Mouse (Mus musculus) urinary bladder, postnatal 25 days (tissue): ENCODE measurements around the gene Clk2.

Experiments used
- DNase-seq: peaks from one replicate; pipeline ENCODE4 v3.0.0; 2022; ENCODE audit warnings: low spot score

The Clk2 gene

DNA sequence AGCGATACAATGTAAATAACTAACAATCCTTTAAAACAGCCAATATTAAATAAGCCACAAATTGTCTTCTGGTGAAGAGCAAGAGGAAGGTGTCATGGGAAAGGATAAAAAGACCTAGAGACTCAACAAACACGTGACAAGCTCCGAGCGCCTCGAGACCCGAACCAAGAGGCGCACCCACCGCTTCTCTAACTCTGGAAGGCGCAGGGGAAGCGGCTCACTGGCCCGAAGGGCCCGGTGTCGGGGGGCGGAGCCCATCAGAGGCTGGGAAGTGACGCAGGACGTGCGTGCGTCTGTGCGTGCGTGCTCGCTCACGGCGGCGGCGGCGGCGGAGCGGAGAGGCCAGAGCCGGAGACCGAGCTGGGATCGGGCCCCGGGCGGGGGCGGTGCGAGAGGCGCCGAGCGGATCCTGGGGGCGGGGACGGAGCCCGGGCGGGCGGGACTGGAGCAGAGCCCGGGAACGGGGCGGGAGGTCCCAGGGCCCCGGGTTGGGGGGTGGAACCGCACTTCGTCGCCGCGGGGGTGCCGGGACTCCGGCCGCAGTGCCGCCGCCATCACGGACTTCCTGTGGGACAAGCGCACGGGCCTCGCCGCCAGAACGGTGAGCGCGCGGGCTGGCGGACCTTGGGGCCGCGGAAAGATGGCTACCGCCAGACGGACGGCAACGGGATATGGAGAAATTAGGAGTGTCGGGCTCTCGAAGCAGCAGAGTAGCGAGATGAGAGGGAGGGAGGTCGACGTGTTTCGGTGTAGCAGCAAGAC, at the start of gene Clk2:
Clk2 (plus strand) TSS at position 290 of the 762 bp plus-strand sequence.
- DNase-seq: peak; percentile 92

DNA sequence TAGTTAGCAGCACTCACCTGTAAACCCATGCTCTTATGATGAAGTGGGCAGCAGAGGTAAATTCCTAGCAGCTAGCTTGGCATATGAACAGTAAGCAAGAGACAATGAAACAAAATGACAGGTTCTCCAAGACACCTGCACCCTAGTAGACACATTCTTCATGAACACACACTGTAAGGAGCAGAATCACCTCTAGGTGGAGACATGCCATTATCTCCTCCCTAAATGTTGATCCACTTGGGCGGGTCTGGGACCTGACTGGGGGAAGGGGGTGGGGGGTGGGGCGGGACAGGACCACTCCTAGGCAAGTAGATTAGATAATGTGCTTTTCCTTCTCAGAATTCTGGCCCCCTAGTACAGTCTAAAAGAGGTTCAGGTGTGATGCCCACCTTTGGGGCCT, 49.1 kb upstream of the Clk2 start:
- DNase-seq: no peak

DNA sequence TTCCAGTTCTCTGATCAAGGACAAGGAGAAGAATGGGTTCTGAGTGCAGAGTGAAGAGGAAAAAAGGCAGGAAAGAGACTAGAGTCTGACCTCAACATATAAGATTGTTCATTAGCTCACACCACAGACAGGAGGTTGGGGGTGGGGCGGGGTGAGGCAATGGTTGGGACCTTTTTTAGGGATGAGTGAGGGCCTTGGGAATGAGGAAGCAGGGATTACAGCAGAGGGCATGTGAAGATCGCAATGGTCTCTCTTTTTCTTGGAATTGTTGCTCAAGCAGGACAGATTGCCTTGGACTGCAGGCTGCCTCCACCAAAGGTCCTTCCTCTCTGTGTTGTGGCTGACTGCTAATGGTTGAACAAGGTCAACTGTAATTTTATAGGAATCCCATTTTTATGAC, 41.3 kb upstream of the Clk2 start:
- peak; percentile 27 for DNase-seq

DNA sequence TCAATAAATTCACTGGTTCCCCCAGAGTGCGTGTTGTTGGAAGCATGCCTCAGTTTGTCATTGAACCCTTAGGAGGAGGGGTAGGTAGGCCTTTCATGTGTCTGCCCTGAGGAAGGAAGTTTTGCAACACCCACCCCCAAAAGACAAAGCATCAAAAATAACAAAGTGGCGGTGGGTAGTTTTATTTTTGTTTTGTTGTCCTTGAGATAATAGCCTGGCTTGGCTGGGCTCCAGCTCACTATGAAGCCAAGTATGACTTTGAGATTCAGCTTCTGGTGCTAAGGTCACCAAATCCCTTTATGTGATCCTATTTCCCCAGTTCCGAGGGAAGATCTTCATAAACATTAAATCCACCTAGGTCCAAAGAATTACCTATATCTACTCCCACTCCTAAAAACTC, 40.4 kb upstream of the Clk2 start:
- DNase-seq: no peak

DNA sequence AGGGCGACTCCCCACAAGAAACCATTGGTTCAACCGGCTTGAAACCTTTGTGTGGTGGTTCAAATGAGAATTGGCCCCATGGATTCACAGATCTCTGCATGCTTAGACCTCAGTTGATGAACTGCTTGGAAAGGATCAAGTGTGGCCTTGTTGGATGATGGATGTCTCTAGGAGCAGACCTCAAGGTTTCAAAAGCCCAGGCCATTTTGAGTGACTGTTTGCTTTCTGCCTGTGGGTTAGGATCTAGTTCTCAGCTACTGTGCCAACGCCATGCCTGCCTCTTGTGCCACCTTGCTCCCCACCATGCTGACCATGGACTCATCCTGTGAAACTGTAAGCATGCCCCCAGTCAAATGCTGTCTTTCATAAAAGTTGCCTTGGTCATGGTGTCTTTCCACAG, 38.6 kb upstream of the Clk2 start:
- DNase-seq: no peak

DNA sequence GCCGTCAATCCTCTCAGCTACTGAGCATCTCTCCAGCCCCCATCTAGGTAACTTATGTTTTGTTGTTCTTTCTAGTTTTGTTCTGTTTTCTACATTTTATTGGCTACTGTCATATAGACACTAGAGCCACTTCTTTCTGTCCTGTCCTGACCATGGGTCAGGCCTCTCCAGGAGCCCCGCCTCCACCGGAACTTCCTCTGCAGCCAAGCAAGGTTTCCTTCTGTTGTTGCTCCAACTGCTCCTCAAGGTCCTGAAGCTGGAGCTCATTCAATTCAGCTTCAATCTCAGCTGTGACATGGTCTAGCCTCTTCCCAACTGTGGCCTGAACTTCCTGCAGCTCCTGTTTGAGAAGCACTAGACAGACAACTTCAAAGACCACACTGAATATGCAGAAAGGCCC, 34.7 kb upstream of the Clk2 start:
- DNase-seq: no peak

DNA sequence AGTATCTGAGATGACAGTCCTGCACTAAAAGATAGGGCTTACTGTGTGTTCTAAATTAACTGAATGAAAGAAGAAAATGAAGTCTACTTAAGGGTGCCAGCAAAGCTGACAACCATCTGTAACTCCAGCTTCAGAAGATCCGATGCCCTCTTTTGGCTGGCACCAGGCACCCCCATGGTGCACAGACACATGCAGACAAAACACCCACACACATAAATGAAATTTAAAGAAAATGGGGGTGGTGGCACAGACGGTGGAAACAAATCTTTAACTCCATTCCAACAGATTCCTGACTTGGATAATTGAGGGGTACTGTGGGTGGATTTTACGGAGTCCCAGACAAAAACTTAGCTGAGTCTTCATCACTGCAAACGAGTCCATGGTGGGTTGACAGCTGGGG, 32.8 kb upstream of the Clk2 start:
- DNase-seq: no peak

DNA sequence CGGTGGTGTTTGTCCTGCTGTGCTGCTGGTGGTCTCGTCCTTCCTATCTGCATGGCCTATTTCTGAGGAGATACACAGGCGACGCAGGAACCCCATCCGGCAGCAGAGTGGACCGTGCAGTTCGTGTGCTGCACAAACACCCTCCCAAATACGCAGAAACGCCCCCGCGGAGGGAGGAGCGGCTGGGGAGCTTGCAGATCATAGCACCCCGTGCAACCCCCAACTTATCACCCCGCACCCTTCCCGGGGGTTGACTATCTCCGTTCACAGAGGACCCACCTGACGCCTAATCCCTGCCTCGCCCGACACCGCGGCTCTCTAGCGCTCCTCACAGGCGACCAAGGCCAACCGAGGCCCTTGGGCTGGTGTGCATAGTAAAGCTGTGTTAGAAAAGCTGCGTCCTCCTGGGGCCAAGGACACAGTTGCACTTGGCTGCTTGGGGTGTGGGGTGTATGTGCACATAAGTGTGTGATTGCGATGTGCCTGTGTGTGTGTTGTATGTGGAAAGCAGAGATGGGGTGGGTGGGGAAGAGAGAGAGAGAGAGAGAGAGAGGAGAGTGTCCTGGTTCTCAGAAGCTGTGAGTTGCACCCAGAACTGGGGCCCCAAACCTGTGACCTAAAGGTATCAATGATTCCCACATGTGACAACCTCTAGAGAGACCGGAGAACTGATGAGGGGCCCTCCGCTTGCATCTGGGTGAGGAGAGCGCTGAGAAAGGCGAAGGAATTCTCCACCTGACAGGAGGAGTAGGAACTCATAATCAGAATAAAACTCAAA, 32.1 kb upstream of the Clk2 start:
- peak; percentile 13 for DNase-seq

DNA sequence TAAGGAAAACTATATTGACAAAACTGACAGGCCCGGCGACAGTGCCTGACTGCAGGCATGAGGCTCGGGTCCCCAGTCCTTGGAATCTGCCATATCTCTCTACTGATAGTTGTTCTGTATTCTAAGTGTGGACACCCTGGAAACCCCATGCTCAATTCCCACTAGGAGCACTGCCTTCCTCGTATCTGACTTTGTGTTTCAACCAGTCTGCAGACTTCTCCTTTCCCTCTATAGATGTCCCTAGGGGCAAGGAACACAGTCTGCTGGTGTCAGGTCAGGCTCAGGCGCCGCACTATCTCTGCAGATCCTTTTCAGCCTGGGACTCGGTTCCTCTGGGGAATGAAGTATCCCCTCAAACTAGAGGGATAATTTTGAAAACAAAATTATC, 31.5 kb upstream of the Clk2 start:
- DNase-seq: no peak

DNA sequence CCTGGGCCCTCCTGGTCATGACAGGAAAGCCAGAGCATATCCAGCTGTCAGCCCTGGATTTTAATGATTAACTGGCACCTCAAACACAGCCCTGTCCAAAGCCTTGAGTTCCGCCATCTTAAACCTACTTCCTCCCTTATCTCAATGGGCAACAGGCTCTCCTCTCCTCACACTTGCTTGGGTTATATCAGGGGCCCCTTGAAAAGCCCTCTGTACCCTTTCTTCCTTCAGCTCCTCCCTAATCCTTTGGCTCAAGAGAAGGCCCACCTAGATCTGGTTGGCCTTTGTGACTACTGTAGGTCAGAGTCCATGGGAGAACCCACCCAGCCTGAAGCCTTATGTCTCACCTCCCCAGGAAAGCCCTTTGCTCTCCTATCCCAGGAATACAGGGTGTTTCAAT, 30.8 kb upstream of the Clk2 start:
- DNase-seq: no peak

DNA sequence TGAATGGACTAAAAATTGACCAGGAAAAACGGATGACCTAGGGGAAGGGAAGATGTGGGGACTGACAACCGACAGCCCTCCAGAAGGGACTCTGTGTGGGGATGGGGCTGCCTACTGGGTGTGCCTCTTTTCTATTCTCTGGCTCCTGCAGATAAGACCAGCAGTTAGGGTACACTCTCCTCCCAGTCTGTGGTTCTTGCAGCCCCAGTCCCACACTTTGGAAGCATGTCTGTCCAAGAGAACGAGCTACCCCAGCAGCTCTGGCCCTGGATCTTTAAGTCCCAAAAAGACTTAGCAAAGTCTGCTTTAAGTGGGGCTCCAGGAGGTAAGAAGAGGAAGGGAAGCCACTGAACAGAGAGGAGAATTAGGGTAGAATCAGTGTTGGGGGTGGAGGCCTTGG, 28.6 kb upstream of the Clk2 start, which contains the start of gene Pklr:
Pklr (plus strand) TSS at position 185 of the 400 bp plus-strand sequence.
- DNase-seq: no peak

DNA sequence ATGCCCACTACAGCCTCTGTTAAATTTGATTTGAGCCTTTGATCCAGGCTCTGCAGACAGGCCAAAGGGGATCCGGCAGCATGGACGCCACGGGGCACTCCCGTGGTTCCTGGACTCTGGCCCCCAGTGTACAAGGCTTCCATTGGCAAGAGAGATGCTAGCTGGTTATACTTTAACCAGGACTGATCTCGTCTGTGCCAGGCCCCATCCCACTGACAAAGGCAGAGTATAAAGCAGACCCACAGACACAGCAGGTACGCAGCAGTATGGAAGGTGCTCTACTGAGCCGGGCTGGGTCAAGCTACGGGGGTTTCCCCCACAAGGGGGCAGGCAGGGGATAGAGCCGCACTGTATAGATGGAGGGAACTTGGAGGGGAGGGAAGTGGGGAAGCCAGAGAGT, 28.2 kb upstream of the Clk2 start:
- no peak for DNase-seq

DNA sequence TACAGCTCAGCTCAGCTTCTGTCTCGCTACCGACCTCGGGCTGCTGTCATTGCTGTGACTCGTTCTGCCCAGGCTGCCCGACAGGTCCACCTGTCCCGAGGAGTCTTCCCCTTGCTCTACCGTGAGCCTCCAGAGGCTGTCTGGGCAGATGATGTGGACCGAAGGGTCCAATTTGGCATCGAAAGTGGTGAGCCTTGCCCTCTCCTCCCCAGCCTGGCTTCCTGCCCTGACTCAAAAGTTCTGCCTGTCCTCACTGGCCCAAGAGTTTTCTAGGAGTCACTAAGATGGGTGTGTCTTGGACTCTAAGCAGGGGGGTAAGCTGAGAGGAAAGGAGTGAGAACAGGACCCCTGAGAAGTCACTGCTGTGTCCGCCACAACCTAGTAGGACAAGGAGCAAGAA, 19.8 kb upstream of the Clk2 start:
- DNase-seq: no peak

DNA sequence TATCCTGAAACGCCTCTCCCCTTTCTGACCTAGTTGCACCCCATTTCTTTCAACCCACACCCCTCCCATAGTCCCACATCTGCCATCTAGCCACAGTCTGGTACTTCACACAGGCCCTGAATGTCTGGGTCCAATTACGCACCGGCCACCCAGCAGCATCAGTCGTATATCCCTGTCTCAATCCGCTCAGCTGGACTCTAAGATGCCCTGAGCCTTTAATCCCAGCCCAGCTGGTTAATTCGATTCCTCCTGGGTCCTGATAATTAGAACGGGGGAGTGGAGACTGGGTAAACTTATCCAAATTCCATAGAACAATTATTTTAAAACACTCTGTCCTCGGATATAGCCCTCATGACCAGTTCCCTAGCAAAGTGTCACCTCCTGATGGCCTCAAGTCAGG, 19.0 kb upstream of the Clk2 start:
- no peak for DNase-seq

DNA sequence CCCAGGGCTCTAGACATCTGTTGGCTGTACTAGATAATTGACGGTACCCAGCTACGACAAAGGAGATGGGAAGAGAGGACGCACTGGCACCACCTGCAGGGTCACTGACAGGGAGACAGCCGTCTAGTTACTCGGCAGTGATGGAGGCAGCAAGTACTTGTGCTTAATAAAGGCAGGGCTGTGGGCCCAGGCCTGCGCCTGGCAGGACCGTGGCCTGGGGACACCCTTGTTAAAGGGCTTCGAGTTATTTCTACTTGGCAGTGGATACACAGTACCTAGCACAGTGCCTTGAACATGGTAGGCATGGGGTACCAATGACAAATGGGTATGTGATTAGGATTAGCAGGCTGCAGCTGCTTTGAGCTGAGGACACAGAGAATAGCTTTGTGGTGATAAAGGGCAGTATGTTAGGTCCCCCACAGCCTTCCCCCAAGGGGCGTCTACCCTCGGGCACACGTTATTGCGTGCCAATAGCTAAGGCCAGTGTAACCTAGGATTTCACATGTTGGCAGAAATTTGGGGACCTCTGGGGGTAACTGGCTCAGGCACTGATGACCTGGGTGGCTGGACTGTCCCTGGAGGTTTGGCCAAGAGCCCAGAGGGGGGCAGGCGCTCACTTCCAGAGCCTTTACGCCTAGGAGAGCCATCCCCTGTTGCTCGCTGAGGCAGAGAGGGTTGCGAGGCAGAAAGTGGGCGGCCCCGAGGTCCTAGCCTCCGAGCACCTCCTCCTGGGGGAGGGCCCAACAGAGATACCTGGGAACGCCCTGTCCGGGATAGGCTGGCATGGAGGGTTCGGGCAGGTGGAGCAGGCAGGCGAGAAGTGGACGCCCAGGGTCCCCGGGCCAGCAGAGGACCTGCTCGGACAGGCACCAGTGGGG, 17.3 kb upstream of the Clk2 start:
- no peak for DNase-seq

DNA sequence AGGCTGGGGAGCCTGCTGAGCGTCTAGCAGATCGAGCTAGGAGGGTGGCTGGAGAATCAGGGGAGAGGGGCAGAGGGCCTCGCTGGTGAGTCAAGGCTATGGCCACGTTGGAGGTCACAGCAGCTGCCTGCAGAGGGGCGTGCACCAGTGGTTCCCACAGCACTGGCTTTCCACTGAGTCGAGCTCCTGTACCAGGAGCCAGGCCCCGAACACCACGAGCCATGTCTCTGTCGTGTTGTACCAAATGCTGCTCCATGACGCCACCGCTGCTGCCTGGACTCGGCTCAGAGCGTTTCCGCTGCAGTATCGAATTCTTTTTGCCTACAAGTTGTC, 16.6 kb upstream of the Clk2 start:
- DNase-seq: no peak

DNA sequence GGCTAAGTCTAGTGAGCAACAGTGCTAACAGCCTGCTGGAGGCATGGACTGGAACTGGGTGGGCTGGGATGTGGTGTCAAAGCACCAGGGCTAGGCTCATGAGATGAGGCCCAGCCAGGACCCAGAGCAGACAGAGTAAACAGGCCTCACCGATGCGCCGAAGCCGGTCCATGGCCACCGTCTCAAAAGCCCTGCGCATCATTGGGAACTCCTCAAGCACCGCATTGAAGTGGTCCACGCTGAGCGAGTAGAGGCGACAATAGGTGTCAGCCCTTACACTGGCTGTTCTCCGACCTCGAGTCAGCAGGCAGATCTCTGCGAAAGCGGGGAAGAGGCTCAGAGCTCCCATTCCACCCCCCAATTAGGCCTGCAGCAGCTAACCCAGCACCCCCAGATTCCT, 16.0 kb upstream of the Clk2 start:
- no peak for DNase-seq

DNA sequence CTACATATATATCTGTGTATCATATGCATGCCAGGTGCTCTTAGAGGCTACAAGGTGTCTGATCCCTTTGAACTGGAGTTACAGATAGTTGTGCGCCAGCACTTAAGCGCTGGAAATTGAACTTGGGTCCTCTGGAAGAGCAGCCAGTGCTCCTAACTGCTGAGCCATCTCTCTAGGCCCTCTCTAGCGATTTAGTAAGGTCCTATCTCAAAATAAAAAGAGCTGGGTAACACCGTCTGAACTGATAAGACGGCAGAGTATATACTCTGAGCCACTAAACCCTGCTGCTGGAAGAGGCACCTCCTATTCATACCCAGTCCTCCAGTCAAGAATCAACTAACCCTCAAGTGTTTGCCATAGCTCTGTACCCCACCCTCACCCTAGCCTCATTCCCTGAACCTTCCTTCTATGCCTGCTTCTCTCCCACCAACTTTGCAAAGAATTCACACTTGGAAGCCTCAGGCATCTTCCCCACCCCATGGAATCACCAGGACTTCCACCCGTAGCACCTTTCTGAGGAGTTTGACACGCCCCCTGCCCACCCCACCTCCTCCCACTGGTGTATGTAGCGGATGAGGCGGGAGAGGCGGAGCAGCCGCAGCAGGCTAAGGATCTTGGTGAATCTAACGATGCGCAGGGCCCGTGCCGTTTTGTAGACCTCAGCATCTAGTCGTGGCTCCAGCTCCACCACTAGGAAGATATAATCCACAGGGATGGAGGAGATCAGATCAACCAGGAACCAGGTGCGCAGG, 12.3 kb upstream of the Clk2 start:
- no peak for DNase-seq

DNA sequence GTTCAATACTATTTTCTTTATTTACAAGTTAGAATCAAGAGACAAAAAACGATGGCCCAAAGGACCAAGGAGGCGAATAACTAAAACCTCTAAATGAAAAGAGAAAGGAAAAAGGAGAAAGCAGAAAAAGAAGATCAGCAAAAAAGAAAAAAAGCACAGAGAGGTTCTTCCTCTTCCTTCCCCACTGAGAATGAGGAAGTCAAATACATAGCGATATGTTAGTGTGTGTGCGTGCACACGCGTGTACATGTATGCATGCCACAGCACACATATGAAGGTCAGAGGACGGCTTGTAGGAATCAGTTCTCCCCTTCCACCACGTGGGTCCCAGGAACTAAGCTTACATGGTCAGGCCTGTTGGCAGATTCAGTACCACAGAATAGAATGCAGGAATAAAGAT, 7.6 kb upstream of the Clk2 start:
- DNase-seq: no peak

DNA sequence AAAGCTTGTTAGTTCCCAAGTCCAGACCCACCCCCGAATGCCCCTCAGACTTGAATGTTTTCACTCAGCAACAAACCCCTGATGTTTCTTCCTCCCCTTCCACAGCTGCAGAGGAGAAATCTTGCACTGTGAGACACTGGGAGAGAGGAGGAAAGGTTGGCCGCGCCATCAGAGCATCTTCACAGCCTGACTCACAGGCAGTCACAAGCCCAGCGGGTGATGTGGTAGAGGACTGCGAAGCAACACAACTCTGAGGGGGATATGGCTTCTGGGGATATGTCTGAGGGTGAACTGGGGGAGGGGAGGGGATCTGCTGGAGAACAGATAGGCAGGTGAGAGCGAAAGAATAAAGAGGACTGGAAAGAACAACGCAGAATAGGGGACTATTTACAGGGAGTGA, 5.9 kb upstream of the Clk2 start:
- no peak for DNase-seq

DNA sequence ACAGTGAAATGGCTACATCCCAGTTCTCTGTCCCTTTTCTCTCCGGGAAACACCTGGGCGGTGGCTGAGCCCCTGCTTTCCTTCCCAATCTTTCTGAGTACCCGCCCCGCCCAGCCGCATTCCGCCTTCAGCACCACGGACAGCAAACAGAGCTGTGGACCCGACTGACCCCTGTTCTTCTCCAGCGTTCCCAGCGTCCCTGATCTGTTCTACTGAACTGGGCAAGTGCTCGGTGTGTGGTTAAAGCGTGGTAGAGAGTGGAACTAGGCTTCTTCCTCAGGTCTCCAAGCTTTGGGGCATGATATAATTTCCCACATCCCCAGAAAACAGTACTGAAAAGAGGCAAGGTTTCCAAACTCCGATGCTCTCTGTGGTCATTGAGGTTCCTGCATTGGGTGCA, 5.4 kb upstream of the Clk2 start:
- peak; percentile 68 for DNase-seq
